Mouse (Mus musculus) stomach, embryonic 14.5 days (tissue): Measurements from ENCODE around the gene Ctnna2. TPM values are rescaled to one million over a fixed set of nuclear protein-coding genes. Genes with fewer than 3 reads are reported as not detected.

Source experiments
- ATAC-seq: fragments of 200-750 bp; cut with Nextera tagmentation; 2 replicates; pipeline ENCODE4 v1.8.0; 2017; ENCODE audit warnings: low read depth, moderate TSS enrichment; ENCODE audit not compliant: insufficient number of reproducible peaks, insufficient read depth, low FRiP score
- H3K27ac ChIP-seq: fragments of 300-500 bp; sonication (generic); 2 replicates; pipeline ENCODE4 v1.5.1; 2014; ENCODE audit warnings: mild to moderate bottlenecking, low read length, moderate library complexity, mixed read lengths
- H3K27me3 ChIP-seq: fragments of 300-500 bp; sonication (generic); 2 replicates; pipeline ENCODE4 v1.6.1; 2014; ENCODE audit warnings: low read length, control low read depth, mixed read lengths; ENCODE audit not compliant: control insufficient read depth, insufficient read depth
- H3K36me3 ChIP-seq: fragments of 300-500 bp; sonication (generic); 2 replicates; pipeline ENCODE4 v1.6.1; 2014; ENCODE audit warnings: mild to moderate bottlenecking, control low read depth, low read length, moderate library complexity, mixed read lengths; ENCODE audit not compliant: control insufficient read depth, insufficient read depth
- H3K4me1 ChIP-seq: fragments of 300-500 bp; sonication (generic); 2 replicates; pipeline ENCODE4 v1.6.1; 2014; ENCODE audit warnings: low read length, control low read depth, mixed read lengths; ENCODE audit not compliant: control insufficient read depth, insufficient read depth
- H3K4me2 ChIP-seq: fragments of 300-500 bp; sonication (generic); replicated peaks from 2 replicates; pipeline ENCODE4 v1.6.1; 2014; ENCODE audit warnings: low read depth, low read length, control low read depth
- H3K4me3 ChIP-seq: fragments of 300-500 bp; sonication (generic); 2 replicates; pipeline ENCODE4 v1.5.1; 2014; ENCODE audit warnings: low read depth, low read length, control low read depth
- H3K9ac ChIP-seq: fragments of 300-500 bp; sonication (generic); replicated peaks from 2 replicates; pipeline ENCODE4 v1.6.1; 2014; ENCODE audit warnings: low read depth, mild to moderate bottlenecking, control low read depth, low read length, moderate library complexity, mixed read lengths
- H3K9me3 ChIP-seq: fragments of 300-500 bp; sonication (generic); 2 replicates; pipeline ENCODE4 v1.6.1; 2016; ENCODE audit warnings: low read depth, low read length, control low read depth; ENCODE audit not compliant: control insufficient read depth
- WGBS: fragments of 180-500 bp; shearing (Covaris S2); extraction: QIAGEN DNeasy Blood & Tissue Kit; methylation state at CpG from one replicate; pipeline ENCODE4 v1.1.7; 2014; 5-methylcytosine and 5-hydroxymethylcytosine counted together
- polyA plus RNA-seq: library from polyadenylated mRNA; unstranded; fragments of >200 nt; fragmentation: Nextera tagmentation; extraction: Ambion mirVana; gene quantifications from 2 replicates; pipeline ENCODE4 v1.2.1, GENCODE M21; 2014

The Ctnna2 gene
- polyA plus RNA-seq, 1 experiment from 2014 or later, result 9.3 TPM

DNA sequence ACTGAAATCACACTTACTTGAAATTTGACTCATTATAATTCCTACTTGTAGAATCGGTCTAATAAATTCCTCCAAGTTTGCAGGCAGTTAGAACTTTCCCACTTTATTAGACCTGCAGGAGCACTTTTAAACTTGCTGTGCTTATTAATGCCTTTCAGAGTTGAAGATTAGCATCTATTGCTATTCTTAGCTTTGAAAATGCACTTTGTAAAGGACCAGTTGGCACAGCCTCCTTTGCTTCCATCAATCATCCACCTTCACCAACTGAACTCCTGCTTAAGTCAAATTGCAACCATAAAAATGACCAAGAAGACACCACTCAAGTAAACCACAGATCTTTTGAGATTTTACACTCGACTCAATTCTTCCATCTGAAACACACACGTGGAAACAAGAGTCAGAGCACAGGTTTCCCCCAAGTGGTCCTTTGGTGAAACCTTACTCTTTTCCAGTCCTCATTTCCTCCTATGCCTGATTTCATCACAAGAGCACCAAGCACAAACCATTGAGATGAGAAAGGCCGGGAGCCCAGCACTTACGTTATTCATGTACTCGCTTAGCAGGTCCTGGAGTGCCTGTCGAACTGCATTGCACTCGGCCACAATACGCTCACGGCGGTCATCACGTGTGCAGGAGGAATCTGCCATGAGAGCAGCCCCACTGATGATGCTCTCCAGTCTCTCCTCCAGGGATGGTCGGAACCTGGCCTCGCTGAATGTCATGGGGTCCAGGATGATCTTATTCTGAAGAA, 374.7 kb downstream of the Ctnna2 start:
- no peak overlapping the region for H3K4me2 ChIP-seq
- no peaks in the 10 kb centered on the region for H3K4me1 ChIP-seq
- H3K9ac ChIP-seq, result no peak overlapping the region
- 86% methylated on average over 14 of the region's 14 CpGs for WGBS
- H3K9me3 ChIP-seq, result no peaks in the 10 kb centered on the region
- H3K27me3 ChIP-seq, result no peaks in the 10 kb centered on the region
- no peak for ATAC-seq
- H3K27ac ChIP-seq, result no peak overlapping the region
- no peak overlapping the region for H3K4me3 ChIP-seq
- no peaks in the 10 kb centered on the region for H3K36me3 ChIP-seq

DNA sequence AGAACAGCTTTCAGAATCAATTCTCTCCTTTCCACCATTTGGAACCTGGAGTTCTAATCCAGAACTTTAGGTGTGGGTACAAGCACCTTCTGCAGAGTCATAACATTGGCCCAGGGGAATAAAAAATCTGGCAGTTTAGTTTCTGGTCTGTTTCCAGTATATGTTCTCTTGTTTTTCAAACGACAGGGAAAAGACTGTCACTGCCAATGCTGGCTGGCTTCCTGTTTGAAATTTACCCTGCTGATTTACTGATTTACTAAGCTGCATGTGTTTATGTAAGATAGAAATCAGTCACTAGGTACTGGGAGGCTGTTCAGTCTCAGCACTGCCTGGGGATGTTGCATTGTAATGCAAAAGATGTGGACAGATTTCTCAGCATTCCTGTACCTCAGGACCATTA, 375.6 kb downstream of the Ctnna2 start:
- H3K4me3 ChIP-seq, result no peak overlapping the region
- no peaks in the 10 kb centered on the region for H3K36me3 ChIP-seq
- H3K9me3 ChIP-seq, result no peaks in the 10 kb centered on the region
- WGBS, result 14% methylated on average over 1 of the region's 1 CpGs
- H3K9ac ChIP-seq, result no peak overlapping the region
- H3K4me1 ChIP-seq, result no peaks in the 10 kb centered on the region
- H3K27me3 ChIP-seq, result no peaks in the 10 kb centered on the region
- H3K27ac ChIP-seq, result no peak overlapping the region
- no peak overlapping the region for H3K4me2 ChIP-seq
- ATAC-seq, result no peak

DNA sequence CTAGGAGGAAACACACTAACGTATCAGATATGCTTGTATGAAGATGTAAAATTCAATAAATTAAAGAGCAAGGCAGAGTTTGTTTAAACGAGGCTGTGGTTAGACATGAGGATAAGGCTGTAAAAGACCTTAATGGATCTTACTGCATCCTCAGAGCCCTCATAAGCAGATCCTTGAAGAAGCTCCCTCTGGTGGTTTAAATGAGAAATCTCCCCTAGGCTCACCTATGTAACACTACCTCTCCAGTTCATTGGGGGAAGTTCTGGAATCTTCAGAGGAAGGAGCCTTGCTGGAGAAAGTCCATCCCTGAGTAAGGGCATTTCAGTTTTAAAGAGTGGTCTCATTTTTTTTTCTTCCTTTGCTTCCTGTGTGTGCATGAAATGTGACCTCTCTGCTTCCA, 380.3 kb downstream of the Ctnna2 start:
- Histone ChIP-seq H3K4me3 (no peak overlapping the region), H3K27me3 (no peaks in the 10 kb centered on the region), H3K36me3 (no peaks in the 10 kb centered on the region), H3K4me2 (no peak overlapping the region), H3K9ac (no peak overlapping the region), H3K9me3 (no peaks in the 10 kb centered on the region), H3K27ac (no peak overlapping the region), H3K4me1 (no peaks in the 10 kb centered on the region)
- no peak for ATAC-seq
- WGBS, result 50% methylated on average over 2 of the region's 2 CpGs

DNA sequence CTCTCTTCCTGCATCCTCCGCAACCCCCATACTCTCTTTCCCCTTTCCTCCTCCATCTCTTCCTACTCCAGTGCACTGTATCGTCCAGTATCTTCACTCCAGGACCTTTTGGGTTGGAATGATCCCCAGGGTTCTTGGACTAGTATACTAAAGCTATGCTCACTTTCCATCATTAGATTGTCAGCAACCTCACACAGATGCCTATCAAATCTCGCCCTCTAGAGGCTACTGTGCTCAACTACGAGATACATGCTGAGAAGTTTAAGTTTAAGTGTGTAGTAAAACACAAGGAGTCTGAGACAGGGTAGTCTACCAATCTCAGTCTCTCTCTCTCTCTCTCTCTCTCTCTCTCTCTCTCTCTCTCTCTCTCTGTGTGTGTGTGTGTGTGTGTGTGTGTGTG, 396.9 kb downstream of the Ctnna2 start:
- WGBS, result 40% methylated on average over 4 of the region's 4 CpGs

DNA sequence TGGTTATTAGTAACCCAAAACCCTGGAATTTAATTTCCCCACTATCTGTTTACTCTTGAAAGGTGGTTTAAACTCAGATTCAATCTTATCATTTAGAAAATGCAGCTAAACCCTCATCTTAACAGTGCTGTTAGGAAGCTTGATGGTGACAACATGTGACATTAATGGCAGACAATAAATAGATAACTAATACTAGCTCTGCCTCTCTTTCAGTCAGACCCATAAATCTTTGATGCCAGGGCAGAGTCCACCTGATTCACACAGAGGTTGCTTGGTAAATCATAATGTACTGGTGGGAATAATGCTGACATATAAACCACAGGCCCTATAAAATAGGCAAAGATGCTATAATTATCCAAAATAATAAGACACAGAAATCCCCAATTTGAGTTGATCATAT, 398.6 kb downstream of the Ctnna2 start:
- Histone ChIP-seq H3K27me3 (no peaks in the 10 kb centered on the region), H3K27ac (no peak overlapping the region), H3K4me1 (no peaks in the 10 kb centered on the region), H3K4me2 (no peak overlapping the region), H3K4me3 (no peak overlapping the region), H3K36me3 (no peaks in the 10 kb centered on the region), H3K9ac (no peak overlapping the region), H3K9me3 (no peaks in the 10 kb centered on the region)
- no peak for ATAC-seq

More for the DNA sequence above, 396.9 kb downstream of the Ctnna2 start:
- no peak overlapping the region for H3K4me3 ChIP-seq
- no peak overlapping the region for H3K4me2 ChIP-seq
- no peaks in the 10 kb centered on the region for H3K27me3 ChIP-seq
- H3K36me3 ChIP-seq, result no peaks in the 10 kb centered on the region
- no peaks in the 10 kb centered on the region for H3K9me3 ChIP-seq
- H3K4me1 ChIP-seq, result no peaks in the 10 kb centered on the region
- no peak for ATAC-seq
- H3K9ac ChIP-seq, result no peak overlapping the region
- H3K27ac ChIP-seq, result no peak overlapping the region

DNA sequence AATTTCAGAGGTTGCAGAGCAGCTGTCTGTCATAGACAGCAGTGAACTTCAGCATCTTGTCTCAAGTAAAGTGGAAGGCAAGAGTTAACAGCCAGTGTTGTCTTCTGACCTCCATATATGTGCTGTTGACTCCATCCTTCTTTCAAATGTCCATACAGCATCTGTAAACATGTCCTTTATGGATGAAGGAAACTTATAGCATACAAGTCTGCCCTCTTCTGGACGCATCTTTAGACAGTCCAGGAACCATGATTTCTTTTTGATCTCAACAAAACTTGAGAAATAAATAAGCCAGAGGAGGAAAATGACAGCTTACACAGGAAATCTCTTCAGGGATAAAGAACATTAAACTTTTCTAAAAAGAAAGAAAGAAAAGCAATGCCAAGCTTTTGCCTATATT, 400.9 kb downstream of the Ctnna2 start:
- H3K4me1 ChIP-seq, result no peaks in the 10 kb centered on the region
- H3K27me3 ChIP-seq, result no peaks in the 10 kb centered on the region
- H3K36me3 ChIP-seq, result no peaks in the 10 kb centered on the region
- no peaks in the 10 kb centered on the region for H3K9me3 ChIP-seq
- no peak overlapping the region for H3K4me3 ChIP-seq
- no peak overlapping the region for H3K27ac ChIP-seq
- H3K9ac ChIP-seq, result no peak overlapping the region
- WGBS, result 53% methylated on average over 1 of the region's 1 CpGs
- ATAC-seq, result no peak
- H3K4me2 ChIP-seq, result no peak overlapping the region

DNA sequence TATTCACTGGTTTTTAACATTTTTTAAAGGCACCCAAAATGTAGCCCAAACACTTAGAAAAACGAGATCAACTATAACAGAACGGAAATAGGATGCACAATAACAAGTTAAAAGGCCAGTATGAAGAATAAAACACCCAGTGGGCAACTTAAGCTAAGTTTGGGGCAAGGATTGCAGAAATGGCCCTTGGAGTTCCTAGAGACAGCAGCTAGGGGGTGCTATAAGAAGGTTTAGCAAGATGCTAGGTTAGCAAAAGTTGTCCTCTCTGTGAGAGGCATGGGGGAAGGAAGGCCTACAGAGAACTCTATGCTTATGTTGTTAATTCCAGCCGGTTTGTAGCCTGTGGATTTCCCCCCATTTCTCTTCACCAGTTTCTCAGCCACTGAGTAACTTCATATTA, 401.9 kb downstream of the Ctnna2 start:
- Histone ChIP-seq H3K9me3 (no peaks in the 10 kb centered on the region), H3K4me3 (no peak overlapping the region), H3K27ac (no peak overlapping the region), H3K4me1 (no peaks in the 10 kb centered on the region), H3K27me3 (no peaks in the 10 kb centered on the region), H3K36me3 (no peaks in the 10 kb centered on the region), H3K4me2 (no peak overlapping the region), H3K9ac (no peak overlapping the region)
- WGBS, result 43% methylated on average over 3 of the region's 3 CpGs
- no peak for ATAC-seq

DNA sequence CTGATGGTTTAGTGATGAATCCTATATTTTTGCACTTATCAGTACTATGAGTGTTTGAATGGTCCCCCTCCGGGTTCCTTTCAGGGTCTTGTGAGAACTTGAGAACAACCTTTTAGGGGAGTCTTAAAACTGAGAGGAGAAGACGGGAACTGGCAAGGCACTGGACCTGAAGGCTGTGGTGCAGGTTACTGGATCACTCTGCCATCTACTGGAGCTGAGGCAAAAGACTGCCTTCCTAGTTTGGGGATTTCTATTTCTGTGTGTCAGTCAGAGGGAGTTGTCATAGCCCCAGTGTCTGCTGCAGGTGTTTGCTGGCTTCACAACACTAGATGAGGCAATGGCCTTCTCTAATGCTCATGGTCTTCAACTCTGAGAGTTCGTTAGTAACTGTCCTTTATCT, 406.9 kb downstream of the Ctnna2 start:
- Histone ChIP-seq H3K9ac (no peak overlapping the region), H3K4me1 (no peaks in the 10 kb centered on the region), H3K27me3 (no peaks in the 10 kb centered on the region), H3K36me3 (no peaks in the 10 kb centered on the region), H3K4me2 (no peak overlapping the region), H3K27ac (no peak overlapping the region), H3K4me3 (no peak overlapping the region), H3K9me3 (no peaks in the 10 kb centered on the region)
- 36% methylated on average over 3 of the region's 3 CpGs for WGBS
- no peak for ATAC-seq

DNA sequence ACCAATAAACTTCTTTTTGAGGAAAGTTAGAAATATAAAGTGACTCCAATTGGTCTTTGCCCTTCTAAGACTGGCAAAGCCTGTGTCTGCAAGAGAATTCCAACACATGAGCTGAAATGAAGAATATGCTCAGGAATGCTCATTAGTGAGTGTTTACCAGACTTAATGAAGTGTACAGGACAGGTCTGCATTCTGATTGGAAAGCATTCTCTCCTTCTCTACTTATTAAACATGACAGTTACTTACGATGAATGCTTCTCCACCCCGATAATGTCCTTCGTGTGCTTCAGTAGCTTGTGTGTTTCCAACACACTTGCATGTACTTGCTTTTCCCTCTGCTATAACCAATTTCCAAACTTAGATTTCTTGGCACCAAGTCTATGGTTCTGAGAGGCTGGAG, 409.6 kb downstream of the Ctnna2 start:
- H3K4me1 ChIP-seq, result no peaks in the 10 kb centered on the region
- no peak overlapping the region for H3K4me3 ChIP-seq
- H3K36me3 ChIP-seq, result no peaks in the 10 kb centered on the region
- 92% methylated on average over 3 of the region's 3 CpGs for WGBS
- no peak for ATAC-seq
- no peak overlapping the region for H3K9ac ChIP-seq
- no peaks in the 10 kb centered on the region for H3K27me3 ChIP-seq
- no peak overlapping the region for H3K4me2 ChIP-seq
- no peaks in the 10 kb centered on the region for H3K9me3 ChIP-seq
- no peak overlapping the region for H3K27ac ChIP-seq
